Mouse (Mus musculus) duodenum, adult 2 months (tissue): ENCODE results near the gene Ddx51. TPM values are rescaled to one million over a fixed set of nuclear protein-coding genes. Genes with fewer than 3 reads are reported as not detected.

Experiments used
- polyA plus RNA-seq: library from polyadenylated mRNA; depleted of rRNA; stranded (reverse); fragments of >200 nt; gene quantifications from 2 replicates; pipeline ENCODE4 v1.2.3, GENCODE M21; 2012; ENCODE audit warnings: low replicate concordance; rRNA removed

Ddx51 gene
- 2.8 and 9.6 TPM in 2 replicates for polyA plus RNA-seq

DNA sequence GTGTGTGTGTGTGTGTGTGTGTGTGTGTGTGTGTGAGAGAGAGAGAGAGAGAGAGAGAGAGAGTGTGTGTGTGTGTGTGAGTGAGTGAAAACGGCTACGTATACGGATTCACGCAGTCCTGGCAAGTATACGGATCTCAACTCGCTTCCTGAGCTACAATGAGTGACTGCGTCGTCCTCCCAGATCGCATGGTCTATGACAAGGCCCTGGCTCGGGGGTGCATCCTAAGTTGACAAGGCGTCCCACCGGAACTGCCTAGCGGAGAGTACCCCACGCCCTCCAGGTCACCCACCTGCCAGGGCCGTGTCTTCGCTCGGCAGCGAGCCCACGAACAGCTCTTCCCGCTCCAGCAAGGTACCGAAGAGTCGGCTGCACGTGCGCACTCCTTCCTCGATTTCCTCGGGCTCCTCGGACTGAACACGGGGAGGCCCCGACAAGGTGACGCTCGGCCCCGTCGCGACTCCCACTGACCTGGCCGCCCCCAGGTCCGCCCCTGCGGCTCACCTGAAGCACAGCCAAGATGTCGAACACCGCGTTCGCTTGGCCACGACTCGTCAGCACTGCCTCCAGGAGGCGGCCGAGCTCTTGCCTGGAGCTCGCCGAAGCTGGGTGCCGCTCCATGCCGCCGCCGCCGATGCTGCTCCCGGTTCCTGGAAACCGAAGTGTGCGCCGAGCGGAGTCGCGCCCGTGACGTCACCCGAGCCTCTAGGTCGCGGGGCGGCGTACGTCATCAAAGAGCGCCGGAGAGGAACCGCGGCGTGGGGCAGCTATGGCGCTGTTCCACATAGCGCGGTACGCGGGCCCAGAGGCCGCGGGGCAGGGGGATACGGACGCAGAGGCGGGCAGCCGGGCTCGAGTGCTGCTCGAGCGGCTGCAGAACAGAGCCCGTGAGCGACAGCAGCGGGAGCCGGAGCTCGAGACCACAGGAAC, at the start of gene Ddx51, which contains the start of gene Noc4l:
TSS of gene Ddx51 (plus strand) at position 733 of the 930 bp plus-strand sequence.
TSS of gene Noc4l (minus strand) at position 699 of the 930 bp plus-strand sequence.

Other genes with a start within 250 kb of the Ddx51 start
- 120 and 170 TPM in 2 replicates for gene Fbrsl1, start 204.9 kb upstream of the Ddx51 start, polyA plus RNA-seq
- 0.09 and 0.23 TPM in 2 replicates for gene Galnt9, start 109.1 kb upstream of the Ddx51 start, polyA plus RNA-seq
- 38.3 and 50.4 TPM in 2 replicates for gene Noc4l, start within 50 bp of the Ddx51 start, polyA plus RNA-seq
- 36.5 and 58.7 TPM in 2 replicates for gene Ep400, start 117.3 kb downstream of the Ddx51 start, polyA plus RNA-seq
- 20.7 and 22.6 TPM in 2 replicates for gene Pus1, start 127.2 kb downstream of the Ddx51 start, polyA plus RNA-seq
- 23.6 and 35.6 TPM in 2 replicates for gene Ulk1, start 156.6 kb downstream of the Ddx51 start, polyA plus RNA-seq
- gene Hscb, start 186.3 kb downstream of the Ddx51 start, polyA plus RNA-seq = 14.5 and 14.8 TPM in 2 replicates
- gene Chek2, start 186.5 kb downstream of the Ddx51 start, polyA plus RNA-seq = 3.7 and 6.1 TPM in 2 replicates
- 1.2 and 2.4 TPM in 2 replicates for gene Ttc28, start 226.4 kb downstream of the Ddx51 start, polyA plus RNA-seq